Mouse (Mus musculus) layer of hippocampus, adult 2 months (tissue): ENCODE measurements at regions not wholly inside any gene's neighbourhood (a gene's known extent, or its start where the extent isn't known, plus 50 kb on each side); places are given as distances from the start of the nearest gene placed in this dataset.

Experiments used
- DNase-seq, 2 experiments: peaks; one replicate each; pipeline ENCODE4 v3.0.0; 2022; ENCODE audit warnings: low spot score in 2 of 2
- H3K27ac ChIP-seq: fragments of 200-600 bp; 2 replicates; pipeline ENCODE4 v1.8.1; 2022
- H3K4me3 ChIP-seq: fragments of 200-600 bp; 2 replicates; pipeline ENCODE4 v1.8.1; 2022; ENCODE audit warnings: mild to moderate bottlenecking
- CTCF ChIP-seq: fragments of 200-600 bp; conservative IDR thresholded peaks from 2 replicates; pipeline ENCODE4 v1.8.1; 2022; ENCODE audit warnings: antibody characterized with exemption, mild to moderate bottlenecking, moderate library complexity

GRCm38 (mm10) chr3:66446274-66447159 lies 149.9 kb upstream of the Veph1 start:
- no peak for TF ChIP-seq CTCF
- H3K27ac ChIP-seq, result no peak overlapping the region
- no peak for DNase-seq
- H3K4me3 ChIP-seq, result no peak overlapping the region

GRCm38 (mm10) chr3:66433216-66433615 lies 136.6 kb upstream of the Veph1 start:
- no peak for TF ChIP-seq CTCF
- DNase-seq, result no peak
- Histone ChIP-seq H3K27ac (no peak overlapping the region), H3K4me3 (no peak overlapping the region)

GRCm38 (mm10) chr3:66430187-66430586 lies 133.6 kb upstream of the Veph1 start:
- Histone ChIP-seq H3K4me3 (no peak overlapping the region), H3K27ac (no peak overlapping the region)
- no peak for TF ChIP-seq CTCF
- DNase-seq, result no peak

- Histone ChIP-seq H3K4me3 (no peak overlapping the region), H3K27ac (no peak overlapping the region)
- no peak for DNase-seq
- TF ChIP-seq CTCF, result no peak
These were observed 125.9 kb upstream of the Veph1 start for GRCm38 (mm10) chr3:66422445-66423037.

- no peak overlapping the region for H3K27ac ChIP-seq
- TF ChIP-seq CTCF, result peak; percentile 83
- peak; percentile 7 to 36 for DNase-seq
- H3K4me3 ChIP-seq, result peak overlapping the region; percentile 24; the same call in 1 of the 2 replicates
These were observed 114.2 kb upstream of the Veph1 start for GRCm38 (mm10) chr3:66410706-66411277.

- TF ChIP-seq CTCF, result no peak
- DNase-seq, result no peak
These were observed 112.2 kb upstream of the Veph1 start for GRCm38 (mm10) chr3:66408791-66409190.

GRCm38 (mm10) chr3:66405645-66406044 lies 109.0 kb upstream of the Veph1 start:
- TF ChIP-seq CTCF, result no peak
- DNase-seq, result no peak
- H3K4me3 ChIP-seq, result no peak overlapping the region

More at GRCm38 (mm10) chr3:66408791-66409190, 112.2 kb upstream of the Veph1 start:
- H3K4me3 ChIP-seq, result no peak overlapping the region
- H3K27ac ChIP-seq, result no peak overlapping the region

DNA sequence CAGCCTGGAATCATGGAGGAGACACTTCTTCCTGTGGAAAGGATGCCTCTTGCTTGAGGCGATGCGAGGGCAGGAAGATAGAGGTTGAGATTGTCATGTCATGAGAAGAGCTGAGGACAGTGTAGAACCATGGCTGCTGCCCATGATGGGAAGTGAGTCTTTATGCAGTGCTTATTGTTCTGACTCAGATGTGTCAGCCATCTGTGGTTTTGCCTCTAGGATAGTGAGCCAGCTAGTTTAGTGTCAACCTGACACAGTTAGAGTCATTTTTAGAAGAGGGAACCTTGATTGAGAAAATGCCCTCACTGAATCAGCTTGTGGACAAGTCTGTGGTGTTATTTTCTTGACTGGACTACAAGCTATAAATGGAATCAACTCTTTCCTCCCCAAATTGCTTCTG lies 107.1 kb upstream of the Veph1 start:
- H3K27ac ChIP-seq, result no peak overlapping the region
- no peak for TF ChIP-seq CTCF
- DNase-seq, result no peak

More at GRCm38 (mm10) chr3:66405645-66406044, 109.0 kb upstream of the Veph1 start:
- H3K27ac ChIP-seq, result no peak overlapping the region

GRCm38 (mm10) chr3:66400791-66401568 lies 104.3 kb upstream of the Veph1 start:
- Histone ChIP-seq H3K27ac (no peak overlapping the region), H3K4me3 (no peak overlapping the region)
- DNase-seq, result no peak
- no peak for TF ChIP-seq CTCF

More for the DNA sequence above, 107.1 kb upstream of the Veph1 start:
- no peak overlapping the region for H3K4me3 ChIP-seq

- Histone ChIP-seq H3K27ac (no peak overlapping the region), H3K4me3 (no peak overlapping the region)
- DNase-seq, result peak; percentile 50 to 59
- TF ChIP-seq CTCF, result peak; percentile 72
These were observed 101.8 kb upstream of the Veph1 start for GRCm38 (mm10) chr3:66398214-66399150.

GRCm38 (mm10) chr3:66375088-66375910 lies 78.7 kb upstream of the Veph1 start:
- no peak for TF ChIP-seq CTCF
- no peak overlapping the region for H3K4me3 ChIP-seq
- no peak for DNase-seq
- no peak overlapping the region for H3K27ac ChIP-seq
